Mouse (Mus musculus) CH12F3 (cell line): ENCODE data around the gene Olfr1192-ps1.
"Not testable (repeated sequence)": the region's sequence is repeated elsewhere in the genome, so short reads cannot be mapped to it uniquely, and the experiment has no call there.

Experiments
- in situ Hi-C: fragments of 300-500 bp; cut with MboI; formaldehyde crosslinking; loops from 2 replicates; pipeline ENCODE4 v1.14.3; 2020; ENCODE audit warnings: low sequenced_read_pairs

The Olfr1192-ps1 gene

GRCm38 (mm10) chr2:88648209-88648608 lies at the start of gene Olfr1192-ps1:
Gene Olfr1192-ps1, plus strand, starts transcription at chr2:88648509.
- in situ Hi-C loops = no loop called here

GRCm38 (mm10) chr2:88640242-88640641 lies 8.1 kb upstream of the Olfr1192-ps1 start, which contains the start of gene Olfr1191-ps1:
Gene Olfr1191-ps1, plus strand, starts transcription at chr2:88640542.
- in situ Hi-C loops = not testable (repeated sequence)

GRCm38 (mm10) chr2:88675328-88675727 lies 27.0 kb downstream of the Olfr1192-ps1 start, which contains the start of gene Olfr1193:
Gene Olfr1193, plus strand, starts transcription at chr2:88675628.
- in situ Hi-C loops = not testable (repeated sequence)

GRCm38 (mm10) chr2:88689087-88689486 lies 40.8 kb downstream of the Olfr1192-ps1 start, which contains the start of gene Olfr1195:
Gene Olfr1195, minus strand, starts transcription at chr2:88689187.
- in situ Hi-C loops = no loop called here

DNA sequence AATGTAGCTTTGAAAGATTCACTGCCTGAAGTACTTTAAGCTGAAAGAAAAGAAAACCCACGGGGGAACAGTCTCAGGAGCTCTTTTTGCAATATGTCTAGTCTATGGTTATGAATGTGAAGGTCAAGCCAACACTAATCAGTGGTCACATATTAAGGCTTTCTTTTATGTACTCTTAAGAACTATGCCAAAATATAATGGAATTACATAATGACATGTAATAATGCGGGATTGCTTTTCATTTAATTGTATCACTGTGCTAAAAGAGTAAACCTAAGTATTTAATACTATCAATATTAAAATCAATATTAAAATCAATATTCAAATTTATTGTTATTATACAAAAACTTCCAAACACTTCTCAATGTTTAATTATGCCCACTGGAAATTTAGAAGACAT lies 56.2 kb downstream of the Olfr1192-ps1 start, which contains the start of gene Olfr1196:
Olfr1196 (minus strand) TSS at position 101 of the 400 bp plus-strand sequence.
- in situ Hi-C loops = no loop called here
